Mouse (Mus musculus) embryonic facial prominence, embryonic 14.5 days (tissue): ENCODE measurements around the gene Ccdc146. TPM values are rescaled to one million over a fixed set of nuclear protein-coding genes. Genes with fewer than 3 reads are reported as not detected.
"Not testable (repeated sequence)": the region's sequence is repeated elsewhere in the genome, so short reads cannot be mapped to it uniquely, and the experiment has no call there.

Experiments used
- ATAC-seq: fragments of 200-750 bp; cut with Nextera tagmentation; 2 replicates; pipeline ENCODE4 v1.8.0; 2017; ENCODE audit warnings: low read depth, moderate number of reproducible peaks, moderate TSS enrichment
- DNase-seq: peaks from one replicate; pipeline ENCODE4 v3.0.0-alpha.2; 2015; ENCODE audit warnings: low spot score
- H3K27ac ChIP-seq: fragments of 300-500 bp; sonication (generic); replicated peaks from 2 replicates; pipeline ENCODE4 v1.5.1; 2014; ENCODE audit warnings: low read depth, mild to moderate bottlenecking, low read length, moderate library complexity
- H3K27me3 ChIP-seq: fragments of 300-500 bp; sonication (generic); replicated peaks from 2 replicates; pipeline ENCODE4 v1.6.1; 2014; ENCODE audit warnings: low read length; ENCODE audit not compliant: control insufficient read depth, insufficient read depth
- H3K36me3 ChIP-seq: fragments of 300-500 bp; sonication (generic); 2 replicates; pipeline ENCODE4 v1.6.1; 2014; ENCODE audit warnings: low read length, mixed read lengths; ENCODE audit not compliant: control insufficient read depth, insufficient read depth
- H3K4me1 ChIP-seq: fragments of 300-500 bp; sonication (generic); 2 replicates; pipeline ENCODE4 v1.6.1; 2014; ENCODE audit warnings: antibody characterized with exemption, low read length; ENCODE audit not compliant: control insufficient read depth, insufficient read depth
- H3K4me2 ChIP-seq: fragments of 300-500 bp; sonication (generic); 2 replicates; pipeline ENCODE4 v1.6.1; 2014; ENCODE audit warnings: low read depth, mild to moderate bottlenecking, low read length, moderate library complexity, mixed read lengths
- H3K4me3 ChIP-seq: fragments of 300-500 bp; sonication (generic); 2 replicates; pipeline ENCODE4 v1.5.1; 2014; ENCODE audit warnings: low read depth, mild to moderate bottlenecking, low read length
- H3K9ac ChIP-seq: fragments of 300-500 bp; sonication (generic); 2 replicates; pipeline ENCODE4 v1.6.1; 2014; ENCODE audit warnings: low read depth, mild to moderate bottlenecking, low read length, moderate library complexity, mixed read lengths
- H3K9me3 ChIP-seq: fragments of 300-500 bp; sonication (generic); 2 replicates; pipeline ENCODE4 v1.6.1; 2016; ENCODE audit warnings: low read length; ENCODE audit not compliant: control insufficient read depth
- whole genome bisulfite sequencing: fragments of 180-500 bp; shearing (Covaris S2); extraction: QIAGEN DNeasy Blood & Tissue Kit; methylation state at CpG from one replicate; pipeline ENCODE4 v1.1.7; 2014; 5-methylcytosine and 5-hydroxymethylcytosine counted together
- polyA plus RNA-seq: library from polyadenylated mRNA; unstranded; fragments of >200 nt; fragmentation: Nextera tagmentation; extraction: Ambion mirVana; gene quantifications from 2 replicates; pipeline ENCODE4 v1.2.1, GENCODE M21; 2014

Gene Ccdc146
- polyA plus RNA-seq, 1 experiment from 2014 or later, result 2.8 TPM

DNA sequence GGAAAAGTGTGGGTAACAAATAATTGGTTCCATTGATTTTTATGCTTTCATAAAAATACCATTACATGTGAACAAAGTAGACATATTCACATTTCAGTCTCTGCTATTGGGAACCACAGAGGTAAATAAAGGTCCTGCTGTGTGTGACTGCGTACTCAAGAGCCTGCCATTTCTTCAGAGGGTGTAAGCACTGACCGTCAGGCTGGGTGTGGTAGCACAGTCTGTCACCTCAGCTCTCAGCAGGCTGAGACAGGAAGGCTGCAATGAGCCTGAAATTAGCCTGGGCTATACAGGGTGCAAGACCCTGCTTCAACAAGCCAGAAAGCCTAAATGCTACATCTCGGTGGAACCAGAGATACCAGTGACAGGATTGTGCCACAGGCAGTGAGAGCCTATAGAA lies 124.4 kb downstream of the Ccdc146 start:
- Histone ChIP-seq H3K4me1 (no peaks in the 10 kb centered on the region), H3K9me3 (no peaks in the 10 kb centered on the region), H3K4me3 (no peak overlapping the region), H3K4me2 (no peak overlapping the region), H3K36me3 (no peaks in the 10 kb centered on the region), H3K27me3 (no peaks in the 10 kb centered on the region), H3K9ac (no peak overlapping the region), H3K27ac (no peak overlapping the region)
- no peak for ATAC-seq
- DNase-seq, result no peak
- 81% methylated on average over 3 of the region's 3 CpGs for WGBS

DNA sequence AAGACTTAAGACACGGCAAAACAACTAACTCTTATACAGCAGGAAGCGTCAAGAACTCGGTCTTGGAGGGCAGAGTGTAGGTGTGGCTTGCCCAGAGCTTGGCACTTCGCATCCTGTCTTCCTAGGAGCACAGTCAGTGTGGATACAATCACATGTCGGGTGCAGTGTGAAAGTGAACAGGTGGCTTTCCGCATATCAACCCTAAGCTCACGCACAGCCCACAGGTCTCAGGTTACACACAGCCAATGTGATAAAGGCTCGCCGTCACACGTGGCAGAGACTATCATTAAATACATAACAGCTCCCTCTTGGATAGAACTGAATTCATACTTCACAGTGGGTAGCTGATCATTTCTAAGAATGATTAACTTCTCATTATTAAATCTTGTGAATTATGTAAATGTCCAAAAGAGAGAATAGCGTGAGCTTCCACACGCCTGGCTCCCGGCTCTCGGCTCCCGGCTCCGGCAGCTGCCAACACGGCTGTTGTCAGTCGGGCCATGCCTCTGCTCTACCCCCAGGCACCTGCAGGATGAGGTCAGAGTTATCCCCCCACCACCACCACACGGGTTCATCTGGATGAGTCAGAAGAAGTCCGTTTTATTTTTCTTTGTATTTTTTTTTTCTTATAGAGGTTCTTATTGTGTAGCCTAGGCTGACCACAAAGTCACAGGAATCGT lies 125.3 kb downstream of the Ccdc146 start:
- WGBS, result 60% methylated on average over 21 of the region's 21 CpGs
- DNase-seq, result peak; percentile 57
- peak; percentile 89 for ATAC-seq

DNA sequence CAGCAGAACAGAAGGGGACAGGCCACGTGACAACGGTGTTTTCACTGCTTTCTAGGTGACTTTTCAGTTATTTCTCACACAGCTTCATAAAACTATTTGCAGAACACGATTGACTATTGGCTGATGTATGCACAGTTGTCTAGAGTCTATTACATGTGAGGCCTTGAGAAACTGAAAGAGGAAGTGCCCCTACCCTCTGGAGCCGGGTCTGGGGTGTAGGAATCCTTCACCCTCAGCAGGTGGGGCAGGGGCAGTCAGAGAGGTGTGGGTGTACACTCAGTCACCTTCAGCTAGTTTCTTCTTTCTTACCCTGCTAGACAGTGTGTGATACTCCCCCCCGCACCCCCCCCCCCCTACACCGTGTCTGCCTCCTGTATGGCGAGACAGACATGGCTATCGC lies 128.8 kb downstream of the Ccdc146 start:
- 86% methylated on average over 7 of the region's 8 CpGs for WGBS
- H3K4me1 ChIP-seq, result no peaks in the 10 kb centered on the region

More for the DNA sequence above, 125.3 kb downstream of the Ccdc146 start:
- no peaks in the 10 kb centered on the region for H3K27me3 ChIP-seq
- H3K9me3 ChIP-seq, result no peaks in the 10 kb centered on the region
- H3K4me3 ChIP-seq, result no peak overlapping the region
- no peaks in the 10 kb centered on the region for H3K4me1 ChIP-seq
- H3K9ac ChIP-seq, result no peak overlapping the region
- H3K4me2 ChIP-seq, result no peak overlapping the region
- H3K27ac ChIP-seq, result no peak overlapping the region
- H3K36me3 ChIP-seq, result no peaks in the 10 kb centered on the region

DNA sequence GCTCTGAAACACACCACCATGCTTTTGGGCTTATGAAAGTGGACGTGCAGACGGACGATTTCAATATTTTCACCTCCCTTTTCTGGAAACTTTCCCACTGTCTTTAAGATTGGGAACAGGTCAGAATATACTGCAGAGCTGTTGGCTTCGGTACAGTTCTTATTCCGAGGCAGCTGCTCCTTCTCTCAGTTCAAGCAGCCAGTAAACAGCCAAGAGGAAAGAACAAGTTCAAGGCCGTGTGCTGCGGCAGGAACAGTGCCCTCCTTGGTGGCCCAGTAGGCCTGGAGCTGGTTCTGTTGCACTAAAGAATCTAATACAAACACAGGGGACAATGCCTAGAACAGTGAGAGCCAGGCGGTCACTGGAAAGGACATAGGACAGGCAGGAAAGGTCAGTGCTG lies 133.9 kb downstream of the Ccdc146 start:
- Histone ChIP-seq H3K4me2 (no peak overlapping the region), H3K4me1 (no peaks in the 10 kb centered on the region), H3K9me3 (no peaks in the 10 kb centered on the region), H3K4me3 (no peak overlapping the region), H3K36me3 (no peaks in the 10 kb centered on the region), H3K27ac (no peak overlapping the region), H3K9ac (no peak overlapping the region), H3K27me3 (no peaks in the 10 kb centered on the region)
- 83% methylated on average over 8 of the region's 8 CpGs for WGBS
- DNase-seq (no peak), ATAC-seq (no peak)

More for the DNA sequence above, 128.8 kb downstream of the Ccdc146 start:
- H3K4me2 ChIP-seq, result no peak overlapping the region
- H3K4me3 ChIP-seq, result no peak overlapping the region
- no peaks in the 10 kb centered on the region for H3K27me3 ChIP-seq
- no peaks in the 10 kb centered on the region for H3K9me3 ChIP-seq
- H3K27ac ChIP-seq, result no peak overlapping the region
- no peaks in the 10 kb centered on the region for H3K36me3 ChIP-seq
- ATAC-seq, result no peak
- no peak overlapping the region for H3K9ac ChIP-seq
- no peak for DNase-seq

DNA sequence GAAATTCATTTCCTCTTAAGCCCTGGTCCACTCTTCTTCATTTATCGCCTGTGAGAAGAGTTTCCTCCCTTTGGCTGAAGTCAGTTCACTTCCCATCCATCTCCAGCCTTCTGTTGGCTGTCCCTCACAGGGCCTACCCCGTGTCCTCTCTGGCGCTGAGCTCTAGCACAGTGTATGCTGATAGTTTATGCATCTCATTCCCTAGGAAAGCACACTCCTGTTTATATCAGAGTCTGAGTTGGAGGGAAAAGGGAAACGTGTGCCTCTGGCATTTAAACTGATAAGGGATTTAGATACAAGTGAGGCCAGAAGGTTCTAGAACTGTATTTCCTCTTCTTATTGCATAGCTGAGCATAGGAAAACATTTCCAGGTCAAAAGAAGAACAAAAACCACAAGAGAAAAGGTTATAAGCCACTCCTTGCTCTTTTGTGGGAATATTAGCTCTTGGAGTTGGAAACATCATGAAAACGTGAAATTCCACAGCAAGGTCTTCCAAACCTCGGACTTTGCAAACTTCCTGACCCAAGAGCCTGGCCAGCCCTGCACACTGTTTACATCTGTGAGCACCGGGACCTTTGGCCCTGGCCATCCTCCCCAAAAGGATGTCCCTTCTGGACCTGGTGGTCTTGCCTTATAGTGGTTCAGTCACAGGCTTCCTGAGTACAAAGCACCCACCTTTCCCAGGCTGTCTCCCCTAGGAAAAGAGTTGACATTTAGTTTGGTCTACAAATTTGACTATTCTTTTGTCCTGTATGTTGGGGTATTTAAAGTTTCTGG lies 135.6 kb downstream of the Ccdc146 start:
- Histone ChIP-seq H3K9ac (no peak overlapping the region), H3K36me3 (no peaks in the 10 kb centered on the region), H3K4me2 (no peak overlapping the region), H3K27me3 (no peaks in the 10 kb centered on the region), H3K4me3 (no peak overlapping the region), H3K27ac (no peak overlapping the region), H3K9me3 (no peaks in the 10 kb centered on the region), H3K4me1 (no peaks in the 10 kb centered on the region)
- ATAC-seq (no peak), DNase-seq (no peak)
- 73% methylated on average over 7 of the region's 7 CpGs for WGBS

DNA sequence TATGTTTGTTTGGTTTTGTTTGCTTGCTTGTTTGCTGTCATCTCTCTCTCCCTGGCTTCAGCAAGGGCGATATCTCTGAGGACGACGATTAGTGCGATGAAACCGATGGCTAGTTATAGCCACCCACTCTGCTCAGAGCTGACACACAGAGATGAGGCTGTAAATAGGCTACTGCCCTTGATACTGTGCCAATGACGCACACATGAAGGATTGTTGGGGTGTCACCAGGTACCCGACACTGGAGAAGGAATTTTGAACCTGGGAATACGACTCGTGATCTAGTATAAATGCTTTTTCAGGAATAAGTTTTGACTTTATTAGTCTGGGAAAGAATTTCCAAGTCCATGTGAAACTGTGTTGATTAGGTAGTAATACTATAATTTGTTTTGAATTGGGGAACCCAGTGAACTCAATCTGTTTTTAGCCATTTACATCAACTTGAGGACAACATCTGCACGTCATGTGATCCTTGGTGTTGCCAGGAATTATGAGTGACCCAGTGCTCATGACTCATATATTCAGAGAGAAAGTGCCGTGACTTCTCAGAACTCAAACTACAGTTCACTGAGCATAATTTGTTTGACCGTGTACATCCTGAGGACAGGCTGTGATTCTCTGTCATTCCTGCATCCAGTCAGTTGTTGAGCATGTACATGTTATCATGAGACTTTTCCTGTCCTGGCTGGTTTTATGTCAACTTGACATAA lies 141.0 kb downstream of the Ccdc146 start:
- DNase-seq, result no peak
- 87% methylated on average over 12 of the region's 12 CpGs for WGBS
- Histone ChIP-seq H3K9me3 (no peaks in the 10 kb centered on the region), H3K36me3 (no peaks in the 10 kb centered on the region), H3K9ac (no peak overlapping the region), H3K27ac (no peak overlapping the region), H3K4me2 (no peak overlapping the region), H3K4me3 (no peak overlapping the region), H3K4me1 (no peaks in the 10 kb centered on the region), H3K27me3 (no peaks in the 10 kb centered on the region)
- ATAC-seq, result no peak

DNA sequence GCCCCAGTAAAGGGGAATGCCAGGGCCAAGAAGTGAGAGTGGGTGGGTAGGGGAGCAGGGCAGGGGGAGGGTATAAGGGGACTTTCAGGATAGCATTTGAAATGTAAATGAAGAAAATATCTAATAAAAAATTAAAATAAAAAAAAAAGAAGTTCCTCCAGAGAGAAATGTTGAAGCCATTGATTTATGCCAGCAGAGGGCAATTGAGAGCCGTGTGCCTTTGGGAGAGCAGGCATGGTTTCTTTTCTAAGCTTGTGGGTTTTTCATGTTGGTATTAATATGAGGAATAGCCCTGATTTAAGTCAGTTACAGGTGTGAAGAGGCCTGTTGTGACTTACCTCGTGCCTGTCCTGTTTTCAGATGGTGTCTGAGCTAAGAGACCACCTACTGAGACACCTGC lies 146.8 kb downstream of the Ccdc146 start:
- DNase-seq, H3K9ac ChIP-seq, H3K27ac ChIP-seq, ATAC-seq, H3K27me3 ChIP-seq, H3K4me2 ChIP-seq, H3K4me3 ChIP-seq, H3K36me3 ChIP-seq, H3K9me3 ChIP-seq, H3K4me1 ChIP-seq: not testable (repeated sequence)
- 43% methylated on average over 2 of the region's 2 CpGs for WGBS

DNA sequence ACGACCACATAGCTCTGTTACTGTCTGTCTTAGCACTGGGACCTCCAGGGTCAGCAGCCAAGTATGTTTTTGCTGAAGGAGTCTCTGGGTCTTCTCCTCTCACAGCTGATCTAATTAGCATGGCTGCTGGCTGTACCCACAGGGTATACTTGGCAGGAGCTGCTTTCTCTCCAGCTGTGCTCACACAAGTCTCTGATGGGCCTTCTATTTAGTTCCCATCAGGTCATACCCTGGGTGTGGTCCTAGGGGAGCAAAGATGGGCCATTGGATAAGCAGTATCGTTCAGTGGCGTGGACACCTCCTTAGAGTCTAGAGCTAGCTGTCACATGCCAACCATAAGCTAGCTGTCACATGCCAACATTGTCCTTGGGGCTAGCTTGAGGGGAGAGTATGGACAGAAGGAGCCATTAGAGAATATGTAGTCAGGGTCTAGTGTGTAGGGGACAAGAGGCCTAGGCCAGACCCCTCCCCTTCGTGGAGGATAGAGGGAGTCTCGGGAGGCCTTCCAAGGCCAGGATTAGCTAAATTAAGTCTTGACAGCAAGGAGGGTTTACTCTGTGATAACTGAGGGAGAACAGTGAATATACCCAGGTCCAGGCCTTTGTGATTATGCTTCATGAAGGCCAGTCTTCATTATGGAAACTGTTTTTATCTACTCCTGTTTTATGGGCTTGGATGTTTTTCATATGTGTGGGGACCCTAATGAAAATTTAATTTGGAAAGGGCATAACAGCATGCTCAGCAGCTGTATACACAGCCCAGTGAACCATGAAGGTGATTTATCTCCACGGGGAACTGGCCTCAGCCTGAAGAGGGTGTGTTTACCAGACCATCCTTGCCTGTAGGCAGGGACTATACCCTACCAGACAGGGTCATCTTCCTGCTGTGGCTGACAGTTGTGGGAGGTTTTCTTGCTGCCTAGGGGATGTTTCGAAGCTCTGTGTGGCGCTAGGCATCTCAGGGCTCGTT lies 152.8 kb downstream of the Ccdc146 start:
- no peaks in the 10 kb centered on the region for H3K9me3 ChIP-seq
- H3K36me3 ChIP-seq, result no peaks in the 10 kb centered on the region
- no peaks in the 10 kb centered on the region for H3K4me1 ChIP-seq
- no peak overlapping the region for H3K4me3 ChIP-seq
- H3K27ac ChIP-seq, result no peak overlapping the region
- ATAC-seq (peak; percentile 62), DNase-seq (no peak)
- 48% methylated on average over 9 of the region's 9 CpGs for WGBS
- no peak overlapping the region for H3K4me2 ChIP-seq
- H3K9ac ChIP-seq, result no peak overlapping the region
- H3K27me3 ChIP-seq, result no peaks in the 10 kb centered on the region
